Mouse (Mus musculus) embryonic facial prominence, embryonic 13.5 days (tissue): ENCODE data around the gene Pde4d. TPM values are rescaled to one million over a fixed set of nuclear protein-coding genes. Genes with fewer than 3 reads are reported as not detected.

Source experiments
- ATAC-seq: fragments of 200-750 bp; cut with Nextera tagmentation; 2 replicates; pipeline ENCODE4 v1.8.0; 2017; ENCODE audit warnings: low read depth; ENCODE audit not compliant: insufficient number of reproducible peaks, insufficient read depth, low FRiP score, low TSS enrichment
- H3K27ac ChIP-seq: fragments of 300-500 bp; sonication (generic); 2 replicates; pipeline ENCODE4 v1.5.1; 2015; ENCODE audit warnings: moderate library complexity, mild to moderate bottlenecking, inconsistent platforms
- H3K27me3 ChIP-seq: fragments of 300-500 bp; sonication (generic); 2 replicates; pipeline ENCODE4 v1.6.1; 2015; ENCODE audit warnings: mild to moderate bottlenecking, inconsistent platforms
- H3K36me3 ChIP-seq: fragments of 300-500 bp; sonication (generic); 2 replicates; pipeline ENCODE4 v1.6.1; 2015; ENCODE audit warnings: mild to moderate bottlenecking, inconsistent platforms
- H3K4me1 ChIP-seq: fragments of 300-500 bp; sonication (generic); 2 replicates; pipeline ENCODE4 v1.6.1; 2015; ENCODE audit warnings: inconsistent platforms
- H3K4me2 ChIP-seq: fragments of 300-500 bp; sonication (generic); 2 replicates; pipeline ENCODE4 v1.6.1; 2015; ENCODE audit warnings: moderate library complexity, mild to moderate bottlenecking, inconsistent platforms
- H3K4me3 ChIP-seq: fragments of 300-500 bp; sonication (generic); 2 replicates; pipeline ENCODE4 v1.5.1; 2015; ENCODE audit warnings: mild to moderate bottlenecking, inconsistent platforms
- H3K9ac ChIP-seq: fragments of 300-500 bp; sonication (generic); 2 replicates; pipeline ENCODE4 v1.6.1; 2015; ENCODE audit warnings: mild to moderate bottlenecking, inconsistent platforms
- H3K9me3 ChIP-seq: fragments of 300-500 bp; sonication (generic); 2 replicates; pipeline ENCODE4 v1.6.1; 2016; ENCODE audit warnings: inconsistent platforms
- WGBS: fragments of 180-500 bp; shearing (Covaris S2); methylation state at CpG from one replicate; pipeline ENCODE4 v1.1.7; 2015; ENCODE audit warnings: mixed read lengths; 5-methylcytosine and 5-hydroxymethylcytosine counted together
- polyA plus RNA-seq: library from polyadenylated mRNA; unstranded; fragments of >200 nt; fragmentation: Nextera tagmentation; extraction: Ambion mirVana; gene quantifications from 2 replicates; pipeline ENCODE4 v1.2.1, GENCODE M21; 2015

Pde4d gene
- polyA plus RNA-seq, 1 experiment from 2014 or later = 22.9 TPM

DNA sequence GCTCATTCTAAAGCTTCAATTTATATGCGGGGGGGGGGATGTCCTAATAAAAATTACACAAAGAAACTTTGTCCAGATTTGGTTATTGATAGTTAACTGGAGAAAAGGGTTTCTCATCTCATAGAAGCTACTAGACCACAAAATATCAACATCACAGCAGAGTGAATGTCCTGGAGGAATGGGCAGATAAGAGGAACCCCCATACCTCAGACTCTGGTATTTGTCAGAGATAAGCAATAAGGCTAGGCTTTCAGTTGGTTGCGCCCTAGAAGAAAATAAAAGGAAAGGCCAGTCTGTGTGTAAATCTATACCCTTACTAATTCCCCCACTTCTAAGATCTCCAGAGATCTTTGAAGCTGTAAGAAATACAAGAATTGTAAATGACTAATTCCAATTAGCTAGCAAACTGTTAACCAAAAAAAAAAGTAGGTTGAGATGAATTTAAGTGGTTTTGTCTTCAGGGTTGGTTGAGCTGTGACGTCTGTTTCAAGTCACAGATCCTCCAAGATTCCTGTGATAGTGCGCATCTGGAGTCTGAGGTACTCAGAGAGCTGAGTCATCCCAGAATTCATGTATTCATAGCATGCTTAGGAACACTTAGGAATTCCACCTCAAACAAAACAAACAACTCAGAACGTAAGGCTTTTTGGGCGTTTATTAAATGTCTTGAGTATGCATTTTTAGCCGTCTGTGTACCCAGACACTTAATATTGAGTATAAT lies 1197.9 kb downstream of the Pde4d start:
- no peak for ATAC-seq
- 64% methylated on average over 7 of the region's 7 CpGs for WGBS

DNA sequence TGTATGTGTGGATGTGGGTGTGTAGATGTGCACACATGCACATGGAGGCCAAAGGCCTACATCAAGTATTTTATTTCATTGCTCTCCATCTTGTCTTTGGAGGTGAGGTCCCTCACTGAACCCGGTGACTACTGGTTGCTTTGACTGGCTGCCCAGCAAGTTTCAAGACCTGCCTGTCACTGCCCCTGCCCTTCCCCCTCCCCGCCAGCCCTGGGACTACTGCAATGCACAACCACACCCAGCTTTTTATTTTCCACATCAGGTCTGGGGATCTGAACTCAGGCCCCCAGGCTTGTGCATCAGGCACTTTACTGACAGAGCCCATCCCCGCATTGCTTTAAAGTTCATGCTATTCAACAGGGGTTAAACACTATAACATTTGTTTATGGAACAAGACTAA lies 1198.6 kb downstream of the Pde4d start:
- ATAC-seq = no peak

More for the DNA sequence above, 1197.9 kb downstream of the Pde4d start:
- H3K4me1 ChIP-seq = peaks cover 19% of the 10 kb centered on the region
- no peak overlapping the region for H3K27ac ChIP-seq
- peaks cover 71% of the 10 kb centered on the region for H3K27me3 ChIP-seq
- no peak overlapping the region for H3K4me2 ChIP-seq
- no peaks in the 10 kb centered on the region for H3K36me3 ChIP-seq
- no peak overlapping the region for H3K4me3 ChIP-seq
- H3K9me3 ChIP-seq = no peaks in the 10 kb centered on the region
- H3K9ac ChIP-seq = no peak overlapping the region

DNA sequence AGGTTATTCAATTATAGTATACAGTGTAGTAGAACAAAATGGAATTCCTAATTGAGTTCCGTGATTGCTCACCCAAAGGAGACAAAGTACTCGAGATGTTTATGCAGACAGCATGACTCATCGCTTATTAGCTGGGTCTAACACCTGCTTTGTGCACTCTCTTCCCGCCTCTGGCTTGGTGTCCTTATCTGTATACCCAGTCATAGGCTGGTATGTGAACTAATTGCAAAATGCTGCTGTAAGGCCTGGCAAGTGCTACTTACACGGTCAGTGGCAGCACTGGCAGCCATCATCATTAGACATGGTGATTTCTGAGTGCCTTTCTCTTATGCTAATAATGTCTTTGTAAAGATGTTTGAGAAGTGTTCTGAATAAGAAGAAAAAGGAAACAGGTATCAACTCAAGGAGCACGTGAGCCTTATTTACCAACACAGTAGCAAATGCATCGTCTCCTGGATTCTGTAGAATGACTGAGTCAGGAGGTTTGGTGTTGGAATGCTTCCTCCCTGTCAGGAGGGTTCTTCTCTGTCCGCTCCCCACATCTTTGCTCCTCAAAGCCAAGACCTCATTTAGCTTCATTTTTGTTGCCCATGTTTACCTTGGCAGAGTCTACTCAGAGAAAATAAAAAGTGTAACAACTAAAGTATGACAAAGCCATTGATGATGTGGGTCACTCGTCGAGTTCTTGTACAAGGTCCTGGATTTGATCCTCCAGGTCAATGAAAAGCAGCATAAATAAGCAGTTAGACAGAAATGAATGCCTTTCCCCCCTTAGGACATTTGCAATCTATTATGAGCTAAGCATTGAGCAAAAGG lies 1202.2 kb downstream of the Pde4d start:
- H3K36me3 ChIP-seq = no peaks in the 10 kb centered on the region
- no peak overlapping the region for H3K9ac ChIP-seq
- no peaks in the 10 kb centered on the region for H3K9me3 ChIP-seq
- H3K4me1 ChIP-seq = peaks cover 14% of the 10 kb centered on the region; the same call in 1 of the 2 replicates
- ATAC-seq = no peak
- WGBS = 63% methylated on average over 10 of the region's 10 CpGs
- no peak overlapping the region for H3K4me3 ChIP-seq
- no peak overlapping the region for H3K4me2 ChIP-seq
- H3K27me3 ChIP-seq = peaks cover 54% of the 10 kb centered on the region
- H3K27ac ChIP-seq = no peak overlapping the region

More for the DNA sequence above, 1198.6 kb downstream of the Pde4d start:
- no peaks in the 10 kb centered on the region for H3K9me3 ChIP-seq
- no peak overlapping the region for H3K9ac ChIP-seq
- H3K4me3 ChIP-seq = no peak overlapping the region
- H3K4me1 ChIP-seq = peaks cover 26% of the 10 kb centered on the region
- no peaks in the 10 kb centered on the region for H3K36me3 ChIP-seq
- H3K27me3 ChIP-seq = peaks cover 70% of the 10 kb centered on the region
- H3K4me2 ChIP-seq = no peak overlapping the region
- H3K27ac ChIP-seq = no peak overlapping the region
- WGBS = 94% methylated on average over 3 of the region's 3 CpGs

DNA sequence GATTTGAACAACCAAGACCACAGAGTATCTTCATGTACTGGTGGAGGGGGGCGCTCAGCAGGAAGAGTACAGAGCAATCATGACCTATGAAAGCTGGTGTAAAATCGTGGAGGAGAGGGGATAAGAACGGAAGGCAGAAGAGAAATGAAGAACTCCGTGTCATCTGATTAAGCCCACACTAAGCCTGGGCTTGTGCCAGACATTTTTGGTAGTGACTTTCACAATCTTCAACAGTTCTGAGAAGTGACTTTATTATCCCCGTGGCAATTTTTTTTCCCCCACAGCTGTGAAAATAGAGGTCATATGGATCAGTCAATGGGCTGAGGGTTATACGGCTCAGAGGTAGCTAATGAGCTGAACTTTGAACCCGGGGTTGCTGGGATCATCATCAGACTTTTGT lies 1202.9 kb downstream of the Pde4d start:
- ATAC-seq = no peak
- no peaks in the 10 kb centered on the region for H3K36me3 ChIP-seq
- WGBS = 33% methylated on average over 7 of the region's 7 CpGs

DNA sequence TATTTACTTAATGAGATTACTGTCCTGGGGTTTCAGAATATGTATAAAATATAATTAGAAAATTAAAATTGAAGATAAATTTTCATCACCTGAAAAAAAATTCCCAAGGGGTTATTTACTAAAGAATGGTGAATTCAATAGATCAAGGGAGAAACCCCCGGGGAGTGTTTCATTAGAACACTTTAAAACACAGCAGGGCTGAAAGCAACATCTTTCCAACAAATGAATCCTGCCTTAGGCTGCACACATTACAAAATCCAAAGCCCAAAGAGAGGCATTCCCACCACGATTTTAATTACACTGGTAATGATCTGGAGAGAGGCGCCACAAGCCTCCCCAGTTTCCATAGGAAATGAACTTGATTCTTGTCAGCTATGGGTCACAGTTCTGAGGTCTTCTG lies 1205.6 kb downstream of the Pde4d start:
- ATAC-seq = no peak
- Histone ChIP-seq H3K9ac (no peak overlapping the region), H3K27ac (no peak overlapping the region), H3K9me3 (no peaks in the 10 kb centered on the region), H3K27me3 (peaks cover 38% of the 10 kb centered on the region), H3K4me2 (no peak overlapping the region), H3K4me1 (peaks cover 11% of the 10 kb centered on the region; the same call in 1 of the 2 replicates), H3K36me3 (no peaks in the 10 kb centered on the region), H3K4me3 (no peak overlapping the region)
- 67% methylated on average over 3 of the region's 3 CpGs for WGBS

More for the DNA sequence above, 1202.9 kb downstream of the Pde4d start:
- Histone ChIP-seq H3K9me3 (no peaks in the 10 kb centered on the region), H3K27me3 (peaks cover 50% of the 10 kb centered on the region), H3K9ac (no peak overlapping the region), H3K4me2 (no peak overlapping the region), H3K27ac (no peak overlapping the region), H3K4me3 (no peak overlapping the region), H3K4me1 (peaks cover 14% of the 10 kb centered on the region; the same call in 1 of the 2 replicates)

DNA sequence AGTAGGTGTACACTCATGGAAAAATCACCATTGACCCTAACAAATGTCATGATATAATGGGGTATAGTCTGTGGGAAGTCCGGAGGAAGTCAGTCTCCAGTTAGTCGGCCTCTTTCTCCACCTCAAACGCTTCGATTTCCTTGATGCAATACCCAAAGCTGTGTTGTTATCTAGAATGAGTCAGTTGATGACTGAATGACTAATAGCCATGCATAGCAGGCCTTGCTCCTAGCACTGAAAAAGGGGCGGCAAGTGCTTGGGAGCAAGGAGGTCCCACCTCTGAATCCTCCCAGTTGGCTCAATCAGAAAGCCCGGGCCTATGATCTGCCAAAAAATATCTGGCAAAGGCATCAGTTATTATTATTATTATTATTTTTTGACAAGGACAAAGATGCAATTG lies 1209.4 kb downstream of the Pde4d start:
- no peak for ATAC-seq
- 92% methylated on average over 6 of the region's 6 CpGs for WGBS
- Histone ChIP-seq H3K9me3 (no peaks in the 10 kb centered on the region), H3K36me3 (no peaks in the 10 kb centered on the region), H3K4me3 (no peak overlapping the region), H3K9ac (no peak overlapping the region), H3K4me2 (no peak overlapping the region), H3K27ac (no peak overlapping the region), H3K4me1 (peaks cover 10% of the 10 kb centered on the region), H3K27me3 (peaks cover 19% of the 10 kb centered on the region)

DNA sequence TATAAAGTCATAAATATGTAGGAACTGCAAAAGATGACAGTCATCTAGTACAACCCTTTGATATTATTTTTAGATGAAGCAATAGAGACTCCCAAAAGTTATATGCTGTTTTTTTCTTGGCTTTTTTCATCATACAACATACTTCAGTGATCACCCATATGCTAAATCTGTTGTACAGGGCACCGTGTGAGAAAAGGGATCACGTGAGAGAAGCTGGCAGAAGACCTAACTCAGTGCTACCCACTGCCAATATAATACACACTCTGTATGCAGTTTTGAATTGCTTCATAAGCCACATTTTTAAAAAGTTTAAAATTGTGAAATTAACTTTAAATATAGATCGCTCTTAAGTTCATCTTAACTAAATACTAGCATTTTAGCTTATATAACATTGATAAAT lies 1211.6 kb downstream of the Pde4d start:
- ATAC-seq = no peak
- no peak overlapping the region for H3K4me3 ChIP-seq
- peaks cover 13% of the 10 kb centered on the region for H3K4me1 ChIP-seq
- no peak overlapping the region for H3K9ac ChIP-seq
- WGBS = 88% methylated on average over 3 of the region's 3 CpGs
- no peaks in the 10 kb centered on the region for H3K36me3 ChIP-seq
- H3K27me3 ChIP-seq = peaks cover 10% of the 10 kb centered on the region; the same call in 1 of the 2 replicates
- H3K9me3 ChIP-seq = no peaks in the 10 kb centered on the region
- no peak overlapping the region for H3K4me2 ChIP-seq
- H3K27ac ChIP-seq = no peak overlapping the region

DNA sequence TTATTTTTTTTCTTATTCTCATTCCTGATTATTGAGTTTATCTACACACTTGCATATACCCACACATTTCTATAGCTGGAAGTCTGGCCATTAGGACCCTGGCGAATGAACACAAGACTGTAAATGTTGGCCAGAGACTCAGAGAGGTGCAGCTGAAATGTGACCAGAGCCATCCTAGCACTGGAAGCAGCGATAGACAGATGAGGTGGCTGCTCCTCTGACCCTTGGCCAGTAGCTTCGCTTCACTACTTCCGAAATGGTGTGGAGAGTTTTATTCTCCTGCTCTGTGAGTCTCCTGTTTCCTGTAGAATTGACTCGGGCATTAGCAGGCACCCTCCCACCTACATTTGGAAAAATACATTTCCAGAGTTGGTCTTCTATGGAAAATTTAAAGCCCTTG lies 1212.4 kb downstream of the Pde4d start:
- no peak overlapping the region for H3K4me3 ChIP-seq
- WGBS = 56% methylated on average over 5 of the region's 5 CpGs
- H3K27me3 ChIP-seq = peaks cover 9% of the 10 kb centered on the region; the same call in 1 of the 2 replicates
- H3K36me3 ChIP-seq = no peaks in the 10 kb centered on the region
- H3K9ac ChIP-seq = no peak overlapping the region
- no peak overlapping the region for H3K4me2 ChIP-seq
- H3K27ac ChIP-seq = no peak overlapping the region
- no peaks in the 10 kb centered on the region for H3K9me3 ChIP-seq
- peaks cover 13% of the 10 kb centered on the region for H3K4me1 ChIP-seq
- ATAC-seq = no peak

DNA sequence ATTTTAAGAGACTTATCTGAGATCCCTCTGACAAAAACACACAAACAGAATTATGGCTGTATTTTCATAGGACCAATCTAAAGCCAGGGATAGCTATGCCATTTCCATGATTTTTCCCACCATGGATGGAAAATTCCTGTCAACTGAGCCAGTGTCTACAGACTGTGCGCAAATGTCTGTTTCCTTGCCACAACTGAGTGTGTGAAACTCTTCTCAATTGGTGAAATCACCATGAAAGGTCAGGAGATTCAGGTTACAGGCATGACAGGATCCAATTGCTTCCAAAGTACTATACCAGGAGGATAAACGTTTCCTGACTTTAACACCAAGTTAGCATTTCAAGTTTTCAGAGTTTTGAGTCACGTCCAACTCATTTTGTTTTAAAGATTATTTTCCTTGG lies 1213.0 kb downstream of the Pde4d start:
- Histone ChIP-seq H3K27ac (no peak overlapping the region), H3K9me3 (no peaks in the 10 kb centered on the region), H3K4me3 (no peak overlapping the region), H3K4me2 (no peak overlapping the region), H3K9ac (no peak overlapping the region), H3K4me1 (peaks cover 13% of the 10 kb centered on the region), H3K36me3 (no peaks in the 10 kb centered on the region), H3K27me3 (peaks cover 9% of the 10 kb centered on the region; the same call in 1 of the 2 replicates)
- ATAC-seq = no peak
- 14% methylated on average over 3 of the region's 3 CpGs for WGBS

DNA sequence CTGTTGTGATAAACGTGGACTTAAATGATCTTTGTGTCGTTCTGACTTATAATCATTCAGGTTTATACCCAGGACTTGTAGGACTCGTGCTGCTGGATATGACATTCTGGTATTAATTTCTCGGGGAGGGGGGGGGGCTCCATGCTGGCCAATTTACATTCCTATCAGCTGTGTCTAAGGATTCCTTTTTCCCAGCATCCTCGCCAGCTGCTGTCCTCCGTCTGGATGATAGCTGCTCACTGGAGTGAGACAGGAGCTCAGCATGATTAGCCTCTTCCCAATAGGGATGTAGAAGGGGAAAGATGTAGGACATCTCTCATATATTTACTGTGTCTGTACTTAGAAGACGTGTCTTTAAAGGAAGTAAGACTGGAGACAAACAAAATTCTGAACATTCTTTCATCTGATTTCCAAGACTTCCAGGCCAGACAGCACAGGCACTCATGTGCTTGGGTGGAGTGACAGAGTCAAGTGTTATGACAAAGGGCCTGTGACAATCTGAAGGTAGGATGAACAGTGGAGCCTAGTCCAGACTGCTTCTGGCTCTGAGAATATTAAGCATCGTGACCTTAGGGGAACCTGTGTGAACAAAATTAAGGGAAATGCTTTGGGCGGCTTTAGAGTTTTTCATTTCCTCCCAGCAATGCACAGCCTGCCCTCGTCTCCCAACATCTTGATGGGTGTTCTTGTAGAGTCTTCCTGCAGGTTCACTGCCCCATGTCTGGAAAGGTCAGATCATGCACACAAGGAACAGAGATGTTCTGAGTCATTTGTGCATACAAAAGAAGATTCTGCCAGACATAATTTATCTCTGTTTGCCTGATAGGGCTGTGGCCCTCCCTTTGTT lies 1215.4 kb downstream of the Pde4d start:
- H3K27me3 ChIP-seq = peaks cover 3% of the 10 kb centered on the region; the same call in 1 of the 2 replicates
- 64% methylated on average over 10 of the region's 10 CpGs for WGBS
- H3K4me1 ChIP-seq = peaks cover 13% of the 10 kb centered on the region
- no peak overlapping the region for H3K27ac ChIP-seq
- H3K36me3 ChIP-seq = no peaks in the 10 kb centered on the region
- no peak overlapping the region for H3K4me3 ChIP-seq
- H3K9ac ChIP-seq = no peak overlapping the region
- no peak overlapping the region for H3K4me2 ChIP-seq
- ATAC-seq = no peak
- no peaks in the 10 kb centered on the region for H3K9me3 ChIP-seq

DNA sequence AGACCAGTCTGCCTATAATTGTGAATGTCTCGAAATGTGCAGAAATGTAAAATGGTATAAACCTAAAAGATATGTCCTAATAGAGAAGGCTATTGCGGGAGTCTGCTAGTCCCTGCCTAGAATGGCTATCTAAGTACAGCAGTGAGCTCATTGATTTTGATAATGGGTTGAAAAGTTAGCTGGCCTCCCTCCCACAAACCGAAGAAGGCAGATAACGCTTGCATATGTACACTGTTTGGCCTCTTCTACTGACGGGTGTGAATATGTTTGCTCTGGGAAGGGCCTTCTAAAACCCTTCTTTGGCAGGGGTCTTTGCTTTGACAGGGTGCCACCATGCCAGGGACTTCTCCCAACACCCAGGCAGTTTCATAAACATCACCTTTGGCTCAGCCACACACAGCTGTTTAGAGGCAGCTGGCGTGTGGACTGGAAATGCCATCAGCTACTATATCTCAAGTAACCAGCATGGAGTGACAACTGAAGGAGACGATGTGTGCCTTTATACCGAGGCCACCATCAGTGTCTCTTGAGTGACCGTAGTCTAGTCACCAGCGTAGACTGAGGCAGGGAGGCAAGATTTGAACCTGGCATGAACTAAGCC lies 1216.2 kb downstream of the Pde4d start:
- ATAC-seq = no peak
- no peaks in the 10 kb centered on the region for H3K36me3 ChIP-seq
- H3K27ac ChIP-seq = no peak overlapping the region
- H3K4me1 ChIP-seq = peaks cover 13% of the 10 kb centered on the region
- no peaks in the 10 kb centered on the region for H3K9me3 ChIP-seq
- H3K9ac ChIP-seq = no peak overlapping the region
- H3K4me2 ChIP-seq = no peak overlapping the region
- WGBS = 93% methylated on average over 10 of the region's 10 CpGs
- no peak overlapping the region for H3K4me3 ChIP-seq
- no peaks in the 10 kb centered on the region for H3K27me3 ChIP-seq
